Mouse (Mus musculus) lung, adult 18-20 months (tissue): ENCODE results near the gene 4921524J17Rik.

Source experiments
- DNase-seq, 2 experiments: peaks; one replicate each; pipeline ENCODE4 v3.0.0; 2022; ENCODE audit warnings: mixed read lengths in 2 of 2

The 4921524J17Rik gene

GRCm38 (mm10) chr8:85380123-85380823 is 52.4 kb downstream of the 4921524J17Rik start:
- no peak for DNase-seq

- peak; percentile 76 to 90 for DNase-seq
Measured at GRCm38 (mm10) chr8:85379142-85379781, 53.4 kb downstream of the 4921524J17Rik start.

- no peak for DNase-seq
Measured at GRCm38 (mm10) chr8:85376516-85376915, 56.1 kb downstream of the 4921524J17Rik start.

GRCm38 (mm10) chr8:85374286-85374685 is 58.3 kb downstream of the 4921524J17Rik start:
- DNase-seq: no peak

- DNase-seq: no peak
Measured at GRCm38 (mm10) chr8:85373435-85374039, 59.1 kb downstream of the 4921524J17Rik start.

GRCm38 (mm10) chr8:85372465-85372839 is 60.2 kb downstream of the 4921524J17Rik start:
- DNase-seq: no peak

- no peak for DNase-seq
Measured at GRCm38 (mm10) chr8:85371736-85372464, 60.7 kb downstream of the 4921524J17Rik start.

- DNase-seq: no peak
Measured at GRCm38 (mm10) chr8:85365176-85365575, 67.5 kb downstream of the 4921524J17Rik start.

GRCm38 (mm10) chr8:85364628-85365027 is 68.0 kb downstream of the 4921524J17Rik start:
- DNase-seq: peak in 1 of 2 experiments; percentile 7

- DNase-seq: no peak
Measured at GRCm38 (mm10) chr8:85363406-85363805, 69.2 kb downstream of the 4921524J17Rik start.

- DNase-seq: no peak
Measured at GRCm38 (mm10) chr8:85362211-85362610, 70.4 kb downstream of the 4921524J17Rik start.
